Comparison of ENCODE assay signal across 7 mouse cellular contexts in the genomic region with DNA sequence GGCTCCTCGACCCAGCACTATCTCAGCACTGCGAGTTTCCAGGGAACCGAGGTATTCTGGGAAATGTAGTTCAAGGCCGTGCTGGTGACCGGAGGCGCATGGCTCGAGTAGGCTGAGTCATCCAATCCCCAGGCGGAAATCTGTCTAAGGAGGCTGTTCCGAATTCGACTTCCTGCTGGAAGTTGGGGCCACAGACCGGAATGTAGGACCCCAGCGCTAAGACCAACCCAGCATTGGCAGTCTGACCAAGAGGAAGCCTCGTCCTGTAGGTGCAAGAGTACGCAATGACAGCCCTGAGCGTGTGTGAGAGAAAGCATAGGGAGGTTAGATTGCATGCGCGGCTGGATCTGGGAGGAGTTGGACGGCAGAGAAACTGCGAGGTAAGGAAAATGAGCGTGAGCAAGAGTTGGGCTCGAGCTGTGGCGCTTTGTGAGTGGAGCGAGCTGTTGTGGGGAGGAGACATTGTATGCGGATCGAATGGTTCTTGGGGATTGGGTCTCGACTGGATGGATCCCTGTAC. TPM values are rescaled to one million over a fixed set of nuclear protein-coding genes. Genes with fewer than 3 reads are reported as not detected.
DNase-seq lines count a peak whose midpoint lies in the region; ATAC-seq lines count a peak whose summit lies in the region.

Gene Zfp790, plus strand, starts transcription at position 205 of the 520 bp plus-strand sequence.

- H3K27ac ChIP-seq in embryonic facial prominence, embryonic 11.5 days (replicated peaks; ENCODE audit: low read depth, low read length): no peak within 1 kb of the TSS
- peak within 1 kb of the TSS; percentile 83 for H3K27ac ChIP-seq in limb, embryonic 10.5 days
- H3K27ac ChIP-seq in midbrain, embryonic 13.5 days: peak within 1 kb of the TSS; percentile 85

- WGBS in embryonic facial prominence, embryonic 11.5 days: under 1% methylated on average over 26 of the region's 26 CpGs
- 0% methylated on average over 26 of the region's 26 CpGs for WGBS in limb, embryonic 10.5 days
- WGBS in midbrain, embryonic 13.5 days: under 1% methylated on average over 26 of the region's 26 CpGs

- no peaks in the 10 kb centered on the region for H3K27me3 ChIP-seq in embryonic facial prominence, embryonic 11.5 days (ENCODE audit: control insufficient read depth, insufficient read depth, low read length)
- no peaks in the 10 kb centered on the region for H3K27me3 ChIP-seq in limb, embryonic 10.5 days (ENCODE audit: low read depth, poor library complexity, severe bottlenecking)
- no peaks in the 10 kb centered on the region for H3K27me3 ChIP-seq in midbrain, embryonic 13.5 days

- H3K9ac ChIP-seq in embryonic facial prominence, embryonic 11.5 days (replicated peaks; ENCODE audit: low read length): peak within 1 kb of the TSS; percentile 68
- H3K9ac ChIP-seq in midbrain, embryonic 13.5 days (replicated peaks): peak within 1 kb of the TSS; percentile 75

- no peaks in the 10 kb centered on the region for H3K9me3 ChIP-seq in embryonic facial prominence, embryonic 11.5 days (replicated peaks; ENCODE audit: control insufficient read depth, low read length)
- no peaks in the 10 kb centered on the region for H3K9me3 ChIP-seq in limb, embryonic 10.5 days (replicated peaks)
- 0 out of 2 replicates have a peak, but pooled peaks cover under 1% of the 10 kb centered on the region for H3K9me3 ChIP-seq in midbrain, embryonic 13.5 days

- DNase-seq in adrenal gland, postnatal 14 days: peak; percentile 92
- peak; percentile 98 for DNase-seq in embryonic facial prominence, embryonic 11.5 days (ENCODE audit: low spot score)
- peak; percentile 92 for DNase-seq in kidney, adult 11 months
- DNase-seq in limb, embryonic 10.5 days (ENCODE audit: low spot score): peak; percentile 84
- peak; percentile 72 for DNase-seq in spleen, adult 12 weeks (ENCODE audit: low spot score)

- peak within 1 kb of the TSS; percentile 44 for H3K4me3 ChIP-seq in embryonic facial prominence, embryonic 11.5 days (ENCODE audit: low read depth, low read length)
- peak within 1 kb of the TSS; percentile 77 for H3K4me3 ChIP-seq in limb, embryonic 10.5 days
- H3K4me3 ChIP-seq in midbrain, embryonic 13.5 days (replicated peaks): peak within 1 kb of the TSS; percentile 66

- peak within 1 kb of the TSS; percentile 63 for H3K4me2 ChIP-seq in embryonic facial prominence, embryonic 11.5 days (ENCODE audit: low read depth, low read length)
- H3K4me2 ChIP-seq in midbrain, embryonic 13.5 days (replicated peaks): peak within 1 kb of the TSS; percentile 80

- H3K4me1 ChIP-seq in embryonic facial prominence, embryonic 11.5 days (ENCODE audit: control insufficient read depth, insufficient read depth, low read length): no peaks in the 10 kb centered on the region
- H3K4me1 ChIP-seq in limb, embryonic 10.5 days: peaks cover 26% of the 10 kb centered on the region
- H3K4me1 ChIP-seq in midbrain, embryonic 13.5 days (replicated peaks): peaks cover 50% of the 10 kb centered on the region

- H3K36me3 ChIP-seq in embryonic facial prominence, embryonic 11.5 days (replicated peaks; ENCODE audit: control insufficient read depth, insufficient read depth, low read depth, low read length): no peaks in the 10 kb centered on the region
- peaks cover 13% of the 10 kb centered on the region for H3K36me3 ChIP-seq in limb, embryonic 10.5 days
- peaks cover 5% of the 10 kb centered on the region; the same call in 1 of the 2 replicates for H3K36me3 ChIP-seq in midbrain, embryonic 13.5 days

- ATAC-seq in embryonic facial prominence, embryonic 11.5 days (replicated peaks; ENCODE audit: insufficient number of reproducible peaks, low FRiP score, low TSS enrichment, low read depth): peak; percentile 95
- ATAC-seq in granulocyte monocyte progenitor cell, adult 5-6 weeks (replicated peaks; ENCODE audit: poor library complexity, severe bottlenecking): peak; percentile 90
- ATAC-seq in midbrain, embryonic 13.5 days: peak; percentile 96

RNA-seq across cellular contexts. Expression of gene Zfp790, which starts in this region (rescaled TPM):
- total RNA-seq in adrenal gland, postnatal 14 days (2021): 13.3 and 14.1 TPM in 2 replicates
- polyA plus RNA-seq in embryonic facial prominence, embryonic 11.5 days (2014; fragmentation: Nextera tagmentation; extraction: Ambion mirVana): 20.0 and 23.0 TPM in 2 replicates
- 8.0 and 8.5 TPM in 2 replicates for total RNA-seq in granulocyte monocyte progenitor cell, adult 5-6 weeks (2014; fragmentation: Nextera tagmentation)
- 10.5 and 18.4 TPM in 2 replicates for total RNA-seq in granulocyte monocyte progenitor cell, adult 5-6 weeks (2017)
- polyA plus RNA-seq in limb, embryonic 10.5 days (2016; fragmentation: Nextera tagmentation; extraction: Ambion mirVana): 15.2 and 16.7 TPM in 2 replicates
- 29.7 and 29.9 TPM in 2 replicates for polyA plus RNA-seq in midbrain, embryonic 13.5 days (2015; fragmentation: Nextera tagmentation; extraction: Ambion mirVana)
